Mouse (Mus musculus): ENCODE results near the gene Ly6g5c.
"Not testable (repeated sequence)": the region's sequence is repeated elsewhere in the genome, so short reads cannot be mapped to it uniquely, and the experiment has no call there.

Gene Ly6g5c

GRCm38 (mm10) chr17:35115046-35116019 lies 7.3 kb downstream of the Ly6g5c start, which contains the start of gene Ly6g5b:
TSS of gene Ly6g5b (minus strand) at chr17:35115428.
- no peak for DNase-seq

GRCm38 (mm10) chr17:35120745-35121142 lies 12.7 kb downstream of the Ly6g5c start:
- no peak for DNase-seq

- peak; percentile 99 for DNase-seq
Measured at GRCm38 (mm10) chr17:35121143-35121799, 13.2 kb downstream of the Ly6g5c start, which contains the start of gene Gpank1. TSS of gene Gpank1 (plus strand) at chr17:35121455.

- DNase-seq = peak; percentile 59
Measured at GRCm38 (mm10) chr17:35121871-35122303, 13.8 kb downstream of the Ly6g5c start, which contains the start of gene Csnk2b. TSS of gene Csnk2b (minus strand) at chr17:35122053.

GRCm38 (mm10) chr17:35123287-35123686 lies 15.2 kb downstream of the Ly6g5c start:
- not testable (repeated sequence) for DNase-seq

- not testable (repeated sequence) for DNase-seq
Measured at GRCm38 (mm10) chr17:35124261-35124896, 16.3 kb downstream of the Ly6g5c start.

GRCm38 (mm10) chr17:35125081-35125480 lies 17.0 kb downstream of the Ly6g5c start:
- no peak for DNase-seq

- DNase-seq = no peak
Measured at GRCm38 (mm10) chr17:35125578-35125977, 17.5 kb downstream of the Ly6g5c start.

GRCm38 (mm10) chr17:35126206-35126611 lies 18.1 kb downstream of the Ly6g5c start, which contains the start of gene D17H6S53E:
TSS of gene D17H6S53E (plus strand) at chr17:35126373.
- peak; percentile 70 for DNase-seq

- DNase-seq = no peak
Measured at GRCm38 (mm10) chr17:35127017-35127416, 18.9 kb downstream of the Ly6g5c start.

GRCm38 (mm10) chr17:35128996-35129395 lies 20.9 kb downstream of the Ly6g5c start:
- DNase-seq = no peak

- no peak for DNase-seq
Measured at GRCm38 (mm10) chr17:35131038-35131437, 23.0 kb downstream of the Ly6g5c start.

GRCm38 (mm10) chr17:35131500-35132173 lies 23.6 kb downstream of the Ly6g5c start, which contains the start of gene Apom:
TSS of gene Apom (minus strand) at chr17:35132050.
- DNase-seq = peak; percentile 44

- no peak for DNase-seq
Measured at GRCm38 (mm10) chr17:35132174-35132560, 24.1 kb downstream of the Ly6g5c start.

- no peak for DNase-seq
Measured at GRCm38 (mm10) chr17:35133517-35133916, 25.4 kb downstream of the Ly6g5c start.

GRCm38 (mm10) chr17:35134801-35135590 lies 26.9 kb downstream of the Ly6g5c start, which contains the start of gene Bag6:
TSS of gene Bag6 (plus strand) at chr17:35135178.
- peak; percentile 93 for DNase-seq

- DNase-seq = no peak
Measured at GRCm38 (mm10) chr17:35135591-35136320, 27.7 kb downstream of the Ly6g5c start.

GRCm38 (mm10) chr17:35139269-35139668 lies 31.2 kb downstream of the Ly6g5c start:
- DNase-seq = no peak

- DNase-seq = no peak
Measured at GRCm38 (mm10) chr17:35140490-35140996, 32.5 kb downstream of the Ly6g5c start.

GRCm38 (mm10) chr17:35141971-35142370 lies 33.9 kb downstream of the Ly6g5c start:
- DNase-seq = no peak
